Mouse (Mus musculus) hindbrain, embryonic 16.5 days (tissue): ENCODE measurements around the gene Wdr5. TPM values are rescaled to one million over a fixed set of nuclear protein-coding genes. Genes with fewer than 3 reads are reported as not detected.
"Not testable (repeated sequence)": the region's sequence is repeated elsewhere in the genome, so short reads cannot be mapped to it uniquely, and the experiment has no call there.

ENCODE experiments used
- ATAC-seq: fragments of 200-750 bp; cut with Nextera tagmentation; 2 replicates; pipeline ENCODE4 v1.8.0; 2017; ENCODE audit warnings: moderate TSS enrichment, moderate library complexity
- H3K27ac ChIP-seq: fragments of 300-500 bp; sonication (generic); 2 replicates; pipeline ENCODE4 v1.5.1; 2014; ENCODE audit warnings: low read depth, mild to moderate bottlenecking, control low read depth, low read length, moderate library complexity
- H3K27me3 ChIP-seq: fragments of 300-500 bp; sonication (generic); replicated peaks from 2 replicates; pipeline ENCODE4 v1.6.1; 2014; ENCODE audit warnings: low read length; ENCODE audit not compliant: control insufficient read depth, insufficient read depth
- H3K36me3 ChIP-seq: fragments of 300-500 bp; sonication (generic); 2 replicates; pipeline ENCODE4 v1.6.1; 2014; ENCODE audit warnings: mild to moderate bottlenecking, low read length, moderate library complexity, mixed read lengths; ENCODE audit not compliant: control insufficient read depth, insufficient read depth
- H3K4me1 ChIP-seq: fragments of 300-500 bp; sonication (generic); 2 replicates; pipeline ENCODE4 v1.6.1; 2014; ENCODE audit warnings: low read depth, low read length; ENCODE audit not compliant: control insufficient read depth, insufficient read depth
- H3K4me2 ChIP-seq: fragments of 300-500 bp; sonication (generic); 2 replicates; pipeline ENCODE4 v1.6.1; 2014; ENCODE audit warnings: mild to moderate bottlenecking, low read length, control low read depth, moderate library complexity
- H3K4me3 ChIP-seq: fragments of 300-500 bp; sonication (generic); 2 replicates; pipeline ENCODE4 v1.5.1; 2014; ENCODE audit warnings: mild to moderate bottlenecking, low read length, control low read depth, moderate library complexity
- H3K9ac ChIP-seq: fragments of 300-500 bp; sonication (generic); 2 replicates; pipeline ENCODE4 v1.6.1; 2014; ENCODE audit warnings: low read depth, mild to moderate bottlenecking, control low read depth, low read length, moderate library complexity
- H3K9me3 ChIP-seq: fragments of 300-500 bp; sonication (generic); 2 replicates; pipeline ENCODE4 v1.6.1; 2014; ENCODE audit warnings: mild to moderate bottlenecking, low read length, moderate library complexity; ENCODE audit not compliant: control insufficient read depth
- WGBS: fragments of 180-500 bp; shearing (Covaris S2); extraction: QIAGEN DNeasy Blood & Tissue Kit; methylation state at CpG from one replicate; pipeline ENCODE4 v1.1.7; 2014; 5-methylcytosine and 5-hydroxymethylcytosine counted together
- polyA plus RNA-seq: library from polyadenylated mRNA; unstranded; fragments of >200 nt; fragmentation: Nextera tagmentation; extraction: Ambion mirVana; gene quantifications from 2 replicates; pipeline ENCODE4 v1.2.1, GENCODE M21; 2015

The Wdr5 gene
- polyA plus RNA-seq, 1 experiment from 2014 or later, result 43.8 TPM

- H3K27me3 ChIP-seq, result no peaks in the 10 kb centered on the region
- H3K36me3 ChIP-seq, result peaks cover 4% of the 10 kb centered on the region
- 84% methylated on average over 3 of the region's 3 CpGs for WGBS
- no peak for ATAC-seq
- H3K4me3 ChIP-seq, result peak overlapping the region; percentile 53
- H3K4me2 ChIP-seq, result peak overlapping the region; percentile 90
- peaks cover 15% of the 10 kb centered on the region for H3K4me1 ChIP-seq
- peak overlapping the region; percentile 66; the same call in 1 of the 2 replicates for H3K9ac ChIP-seq
- no peaks in the 10 kb centered on the region for H3K9me3 ChIP-seq
- H3K27ac ChIP-seq, result no peak overlapping the region
Measured at GRCm38 (mm10) chr2:27541225-27541624, 26.3 kb downstream of the Wdr5 start.

- Histone ChIP-seq H3K27ac (no peak overlapping the region), H3K9ac (no peak overlapping the region), H3K4me3 (no peak overlapping the region), H3K9me3 (no peaks in the 10 kb centered on the region), H3K4me2 (no peak overlapping the region), H3K4me1 (peaks cover 9% of the 10 kb centered on the region), H3K36me3 (no peaks in the 10 kb centered on the region), H3K27me3 (no peaks in the 10 kb centered on the region)
- ATAC-seq, result no peak
- WGBS, result 88% methylated on average over 6 of the region's 6 CpGs
Measured at GRCm38 (mm10) chr2:27544613-27545012, 29.7 kb downstream of the Wdr5 start.

- H3K4me3 ChIP-seq, ATAC-seq: not testable (repeated sequence)
- WGBS, result 80% methylated on average over 3 of the region's 3 CpGs
Measured at GRCm38 (mm10) chr2:27545517-27545916, 30.6 kb downstream of the Wdr5 start.

GRCm38 (mm10) chr2:27546041-27546440 lies 31.1 kb downstream of the Wdr5 start:
- not testable (repeated sequence) for H3K27ac ChIP-seq, H3K4me1 ChIP-seq, ATAC-seq, H3K9me3 ChIP-seq, H3K27me3 ChIP-seq, H3K4me2 ChIP-seq, H3K4me3 ChIP-seq, H3K36me3 ChIP-seq, H3K9ac ChIP-seq
- 95% methylated on average over 8 of the region's 8 CpGs for WGBS

More at GRCm38 (mm10) chr2:27545517-27545916, 30.6 kb downstream of the Wdr5 start:
- H3K4me1 ChIP-seq, H3K27ac ChIP-seq, H3K9me3 ChIP-seq, H3K36me3 ChIP-seq, H3K4me2 ChIP-seq, H3K9ac ChIP-seq, H3K27me3 ChIP-seq: not testable (repeated sequence)

GRCm38 (mm10) chr2:27547326-27547725 lies 32.4 kb downstream of the Wdr5 start:
- no peak overlapping the region for H3K4me3 ChIP-seq
- no peak for ATAC-seq
- H3K4me1 ChIP-seq, result no peaks in the 10 kb centered on the region
- no peak overlapping the region for H3K9ac ChIP-seq
- H3K36me3 ChIP-seq, result no peaks in the 10 kb centered on the region
- WGBS, result 55% methylated on average over 1 of the region's 1 CpGs
- no peaks in the 10 kb centered on the region for H3K27me3 ChIP-seq
- no peak overlapping the region for H3K27ac ChIP-seq
- no peak overlapping the region for H3K4me2 ChIP-seq
- H3K9me3 ChIP-seq, result no peaks in the 10 kb centered on the region

GRCm38 (mm10) chr2:27547986-27548385 lies 33.0 kb downstream of the Wdr5 start:
- no peak for ATAC-seq
- H3K4me3 ChIP-seq, result no peak overlapping the region
- H3K27me3 ChIP-seq, result no peaks in the 10 kb centered on the region
- no peaks in the 10 kb centered on the region for H3K36me3 ChIP-seq
- H3K9me3 ChIP-seq, result no peaks in the 10 kb centered on the region
- no peak overlapping the region for H3K9ac ChIP-seq
- no peaks in the 10 kb centered on the region for H3K4me1 ChIP-seq
- no peak overlapping the region for H3K4me2 ChIP-seq
- WGBS, result 85% methylated on average over 2 of the region's 2 CpGs
- H3K27ac ChIP-seq, result no peak overlapping the region

- Histone ChIP-seq H3K4me1 (no peaks in the 10 kb centered on the region), H3K4me3 (no peak overlapping the region), H3K27me3 (no peaks in the 10 kb centered on the region), H3K9me3 (no peaks in the 10 kb centered on the region), H3K9ac (no peak overlapping the region), H3K4me2 (no peak overlapping the region), H3K36me3 (no peaks in the 10 kb centered on the region), H3K27ac (no peak overlapping the region)
- whole genome bisulfite sequencing, result 88% methylated on average over 1 of the region's 1 CpGs
- no peak for ATAC-seq
Measured at GRCm38 (mm10) chr2:27548664-27549369, 33.9 kb downstream of the Wdr5 start.

GRCm38 (mm10) chr2:27552620-27553287 lies 37.8 kb downstream of the Wdr5 start:
- no peak overlapping the region for H3K27ac ChIP-seq
- 24% methylated on average over 7 of the region's 7 CpGs for WGBS

GRCm38 (mm10) chr2:27554308-27554707 lies 39.4 kb downstream of the Wdr5 start:
- Histone ChIP-seq H3K27me3 (no peaks in the 10 kb centered on the region; the same call in 1 of the 2 replicates), H3K9ac (peak overlapping the region; percentile 31; the same call in 1 of the 2 replicates), H3K4me3 (no peak overlapping the region), H3K27ac (no peak overlapping the region), H3K4me2 (no peak overlapping the region), H3K36me3 (no peaks in the 10 kb centered on the region), H3K9me3 (no peaks in the 10 kb centered on the region), H3K4me1 (no peaks in the 10 kb centered on the region)
- 80% methylated on average over 9 of the region's 9 CpGs for WGBS
- no peak for ATAC-seq

More at GRCm38 (mm10) chr2:27552620-27553287, 37.8 kb downstream of the Wdr5 start:
- Histone ChIP-seq H3K4me1 (no peaks in the 10 kb centered on the region), H3K9ac (no peak overlapping the region), H3K27me3 (no peaks in the 10 kb centered on the region; the same call in 1 of the 2 replicates), H3K4me2 (no peak overlapping the region), H3K4me3 (no peak overlapping the region), H3K36me3 (no peaks in the 10 kb centered on the region), H3K9me3 (no peaks in the 10 kb centered on the region)
- ATAC-seq, result 0 out of 2 replicates have a peak, but pooled peaks have one; percentile 11
